Mouse (Mus musculus) hematopoietic stem cell, adult 5-6 weeks (primary cell): ENCODE data around the gene Pigc. TPM values are rescaled to one million over a fixed set of nuclear protein-coding genes. Genes with fewer than 3 reads are reported as not detected.

Source experiments
- ATAC-seq, 2 experiments: fragments of 125-278 bp in 1 of 2; replicated peaks in 1 of 2; 2 replicates each; pipeline ENCODE4 v1.8.0; 2016 to 2017; ENCODE audit warnings: inconsistent platforms in 2 of 2, mild to moderate bottlenecking in 2 of 2, moderate number of reproducible peaks in 2 of 2, low read depth in 1 of 2, moderate TSS enrichment in 1 of 2; ENCODE audit not compliant: low FRiP score in 2 of 2, poor library complexity in 2 of 2, severe bottlenecking in 2 of 2, insufficient read depth in 1 of 2, low TSS enrichment in 1 of 2
- total RNA-seq: library from RNA; stranded (forward); fragments of 172-1452, 232-1000 nt; gene quantifications from 2 replicates; pipeline ENCODE4 v1.2.3, GENCODE M21; 2017

Pigc gene
- total RNA-seq = 14.9 and 22.1 TPM in 2 replicates

DNA sequence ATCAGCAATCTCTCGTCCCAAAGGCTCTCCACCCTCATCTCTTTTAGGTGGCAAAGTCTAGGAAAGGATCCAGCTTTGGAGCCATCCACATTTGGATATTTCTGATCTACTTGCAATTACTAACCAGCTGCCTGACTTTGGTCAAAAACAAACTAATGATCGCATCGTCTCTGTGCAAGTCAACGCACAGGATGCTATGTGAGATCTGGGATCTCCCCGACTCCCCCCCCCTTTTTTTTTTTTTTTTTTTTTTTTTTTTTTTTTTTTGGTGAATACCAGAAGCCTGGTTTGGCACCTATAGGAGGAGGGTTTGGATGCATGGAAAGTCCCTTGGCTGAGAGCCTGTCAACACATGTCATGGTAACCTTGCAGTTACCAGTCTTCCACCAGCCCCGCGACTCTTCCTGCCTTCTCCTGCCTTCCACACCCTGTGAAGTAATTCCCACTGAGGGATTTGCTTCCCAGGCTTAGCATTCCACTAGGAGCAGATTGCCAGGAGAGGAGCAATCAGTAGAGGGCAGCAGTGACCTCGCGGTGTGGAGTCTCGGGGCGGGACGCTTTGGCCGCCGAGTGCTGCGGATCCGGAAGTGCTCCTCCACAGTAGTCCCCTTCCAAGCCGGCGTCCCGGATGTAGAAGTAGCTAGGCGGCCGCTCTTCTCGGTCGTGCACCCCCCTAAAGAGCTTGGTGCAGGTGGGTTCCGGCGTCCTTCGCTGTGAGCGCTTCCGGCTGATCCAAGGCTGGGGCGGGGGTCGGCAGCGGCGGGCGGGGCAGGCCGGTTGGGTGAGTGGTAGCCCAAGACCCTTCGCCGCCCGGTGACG is at the start of gene Pigc:
Pigc (plus strand) TSS at position 598 of the 819 bp plus-strand sequence.
- peak; percentile 90 to 95 for ATAC-seq

- no peak for ATAC-seq
Observed at GRCm38 (mm10) chr1:161919594-161919993, 49.4 kb upstream of the Pigc start.

- ATAC-seq = no peak
Observed at GRCm38 (mm10) chr1:161920475-161921454, 48.2 kb upstream of the Pigc start.

GRCm38 (mm10) chr1:161921928-161922327 is 47.1 kb upstream of the Pigc start:
- ATAC-seq = peak in 1 of 2 experiments; percentile 51; a peak in 2 of 4 replicates

DNA sequence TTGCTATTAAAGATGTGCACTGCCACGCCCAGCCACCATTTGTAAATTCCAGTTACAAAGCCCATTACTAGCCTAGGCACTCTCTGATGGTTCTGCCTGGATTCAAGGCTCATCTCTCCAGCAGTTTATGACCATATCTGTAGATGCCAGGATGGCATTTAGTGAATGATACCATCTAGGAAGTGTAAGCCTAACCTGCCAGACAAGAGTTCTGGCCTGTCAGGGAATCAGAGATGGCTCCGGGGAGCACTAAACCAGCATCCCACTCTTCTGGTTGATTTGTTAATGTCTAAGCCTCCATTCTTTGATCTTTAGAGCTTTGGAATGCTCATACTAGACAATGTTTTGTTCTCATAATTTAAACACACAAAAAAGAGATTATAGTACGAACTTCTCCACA is 44.7 kb upstream of the Pigc start:
- ATAC-seq = no peak

- ATAC-seq = no peak
Observed at GRCm38 (mm10) chr1:161925281-161925805, 43.6 kb upstream of the Pigc start.

GRCm38 (mm10) chr1:161927976-161928375 is 41.0 kb upstream of the Pigc start:
- no peak for ATAC-seq

DNA sequence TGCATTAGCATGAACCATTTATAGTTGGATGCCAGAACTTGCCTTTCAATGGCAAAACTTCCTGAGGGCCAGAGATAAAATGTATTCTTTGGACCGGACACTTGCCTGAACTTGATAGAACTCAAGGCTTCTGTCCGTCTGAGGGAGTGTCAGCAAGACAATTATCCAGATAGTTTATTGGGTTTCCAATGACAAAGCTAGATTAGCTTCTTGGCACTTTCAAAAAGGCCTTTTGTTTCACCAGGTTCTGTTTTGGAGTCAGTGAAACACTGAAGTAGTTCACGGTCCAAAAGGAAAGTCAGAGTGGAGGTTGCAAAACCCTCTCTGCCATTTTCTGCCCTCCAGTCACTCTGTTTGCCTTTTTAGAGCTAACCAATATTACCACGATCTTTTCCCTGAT is 37.7 kb upstream of the Pigc start:
- no peak for ATAC-seq

- no peak for ATAC-seq
Observed at GRCm38 (mm10) chr1:161931817-161932216, 37.2 kb upstream of the Pigc start.

DNA sequence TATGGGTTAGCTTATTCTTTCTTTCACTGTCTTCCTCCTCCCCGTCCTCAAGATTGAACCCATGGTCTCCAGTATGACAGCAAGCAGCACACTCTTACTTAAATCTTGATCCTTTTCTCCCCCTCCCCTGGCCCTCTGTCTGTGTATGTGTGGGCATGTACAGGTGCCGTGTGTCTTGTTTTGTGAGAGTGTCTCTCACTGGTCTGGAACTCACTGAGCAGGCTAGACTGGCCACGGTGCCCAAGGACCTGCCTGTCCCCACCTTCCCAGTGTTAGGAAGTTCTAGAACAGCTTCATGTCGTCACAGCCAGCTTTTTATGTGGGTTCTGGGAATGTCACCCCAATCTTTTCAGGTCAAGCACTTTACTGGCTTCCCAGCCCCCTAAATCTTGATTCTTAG is 36.7 kb upstream of the Pigc start:
- no peak for ATAC-seq

GRCm38 (mm10) chr1:161942082-161942481 is 26.9 kb upstream of the Pigc start:
- no peak for ATAC-seq

GRCm38 (mm10) chr1:161951009-161951779 is 17.8 kb upstream of the Pigc start:
- ATAC-seq = no peak

GRCm38 (mm10) chr1:161952599-161952998 is 16.4 kb upstream of the Pigc start:
- no peak for ATAC-seq

DNA sequence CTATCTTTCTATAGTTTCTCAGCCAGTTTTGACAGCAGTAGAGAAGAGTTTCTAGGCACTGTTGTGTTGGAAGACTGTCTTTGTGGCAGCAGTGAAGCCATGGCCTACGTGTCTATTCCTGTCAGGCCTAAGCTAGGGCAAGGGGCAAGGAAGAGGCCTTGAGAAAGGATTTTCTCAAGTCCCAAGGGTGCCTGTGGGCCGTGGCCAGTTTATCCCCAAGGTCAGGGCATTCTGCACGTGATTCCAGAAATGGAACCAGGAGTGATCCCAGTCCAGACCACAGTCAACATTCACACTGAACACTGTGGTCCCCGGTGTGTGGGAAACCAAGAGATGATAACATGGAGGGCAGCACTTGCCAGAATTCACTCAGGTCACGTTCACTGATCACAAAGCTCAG is 13.1 kb upstream of the Pigc start:
- no peak for ATAC-seq

GRCm38 (mm10) chr1:161957964-161958950 is 10.7 kb upstream of the Pigc start:
- no peak for ATAC-seq
